Mouse (Mus musculus) neural tube, embryonic 12.5 days (tissue): Measurements from ENCODE around the gene Zc3h15. TPM values are rescaled to one million over a fixed set of nuclear protein-coding genes. Genes with fewer than 3 reads are reported as not detected.
A peak's percentile ranks its signal among the peaks of the same experiment; 100 is the strongest.

ENCODE experiments used
- ATAC-seq: fragments of 200-750 bp; cut with Nextera tagmentation; 2 replicates; pipeline ENCODE4 v1.8.0; 2017; ENCODE audit warnings: low read depth, mild to moderate bottlenecking, moderate TSS enrichment, moderate library complexity; ENCODE audit not compliant: low FRiP score
- H3K27ac ChIP-seq: fragments of 300-500 bp; sonication (generic); 2 replicates; pipeline ENCODE4 v1.5.1; 2016
- H3K27me3 ChIP-seq: fragments of 300-500 bp; sonication (generic); replicated peaks from 2 replicates; pipeline ENCODE4 v1.6.1; 2016; ENCODE audit warnings: mild to moderate bottlenecking
- H3K36me3 ChIP-seq: fragments of 300-500 bp; sonication (generic); 2 replicates; pipeline ENCODE4 v1.6.1; 2016; ENCODE audit warnings: mild to moderate bottlenecking
- H3K4me1 ChIP-seq: fragments of 300-500 bp; sonication (generic); 2 replicates; pipeline ENCODE4 v1.6.1; 2016
- H3K4me2 ChIP-seq: fragments of 300-500 bp; sonication (generic); replicated peaks from 2 replicates; pipeline ENCODE4 v1.6.1; 2016; ENCODE audit warnings: mild to moderate bottlenecking
- H3K4me3 ChIP-seq: fragments of 300-500 bp; sonication (generic); 2 replicates; pipeline ENCODE4 v1.5.1; 2016
- H3K9ac ChIP-seq: fragments of 300-500 bp; sonication (generic); 2 replicates; pipeline ENCODE4 v1.6.1; 2016; ENCODE audit warnings: mild to moderate bottlenecking
- H3K9me3 ChIP-seq: fragments of 300-500 bp; sonication (generic); 2 replicates; pipeline ENCODE4 v1.6.1; 2016; ENCODE audit warnings: mild to moderate bottlenecking
- WGBS: fragments of 180-500 bp; shearing (Covaris S2); methylation state at CpG from one replicate; pipeline ENCODE4 v1.1.7; 2016; 5-methylcytosine and 5-hydroxymethylcytosine counted together
- polyA plus RNA-seq: library from polyadenylated mRNA; unstranded; fragments of >200 nt; fragmentation: Nextera tagmentation; extraction: Ambion mirVana; gene quantifications from 2 replicates; pipeline ENCODE4 v1.2.1, GENCODE M21; 2016

Zc3h15 gene
- polyA plus RNA-seq, 1 experiment from 2014 or later, result 175 TPM

- Histone ChIP-seq H3K4me1 (no peaks in the 10 kb centered on the region; the same call in 1 of the 2 replicates), H3K4me2 (no peak overlapping the region), H3K9ac (no peak overlapping the region), H3K4me3 (no peak overlapping the region), H3K9me3 (no peaks in the 10 kb centered on the region), H3K27me3 (no peaks in the 10 kb centered on the region), H3K27ac (no peak overlapping the region), H3K36me3 (no peaks in the 10 kb centered on the region)
- 62% methylated on average over 5 of the region's 5 CpGs for WGBS
- ATAC-seq, result no peak
These were observed 31.4 kb downstream of the Zc3h15 start for GRCm38 (mm10) chr2:83675681-83676080.

- WGBS, result 89% methylated on average over 4 of the region's 4 CpGs
These were observed 32.1 kb downstream of the Zc3h15 start for GRCm38 (mm10) chr2:83676226-83676870.

GRCm38 (mm10) chr2:83681332-83681731 is 37.1 kb downstream of the Zc3h15 start:
- Histone ChIP-seq H3K4me1 (peaks cover 10% of the 10 kb centered on the region; the same call in 1 of the 2 replicates), H3K9me3 (no peaks in the 10 kb centered on the region), H3K4me2 (peak overlapping the region; percentile 25; the same call in 1 of the 2 replicates), H3K9ac (no peak overlapping the region), H3K36me3 (no peaks in the 10 kb centered on the region), H3K27me3 (no peaks in the 10 kb centered on the region), H3K27ac (no peak overlapping the region), H3K4me3 (no peak overlapping the region)
- ATAC-seq, result peak; percentile 80
- 40% methylated on average over 8 of the region's 8 CpGs for WGBS

More at GRCm38 (mm10) chr2:83676226-83676870, 32.1 kb downstream of the Zc3h15 start:
- Histone ChIP-seq H3K27me3 (no peaks in the 10 kb centered on the region), H3K9ac (no peak overlapping the region), H3K27ac (no peak overlapping the region), H3K4me1 (peaks cover 6% of the 10 kb centered on the region; the same call in 1 of the 2 replicates), H3K9me3 (no peaks in the 10 kb centered on the region), H3K4me3 (no peak overlapping the region), H3K36me3 (no peaks in the 10 kb centered on the region), H3K4me2 (no peak overlapping the region)
- ATAC-seq, result no peak

GRCm38 (mm10) chr2:83681785-83682184 is 37.5 kb downstream of the Zc3h15 start:
- Histone ChIP-seq H3K9me3 (no peaks in the 10 kb centered on the region), H3K9ac (no peak overlapping the region), H3K27me3 (no peaks in the 10 kb centered on the region), H3K4me3 (no peak overlapping the region), H3K4me1 (peaks cover 10% of the 10 kb centered on the region; the same call in 1 of the 2 replicates), H3K36me3 (no peaks in the 10 kb centered on the region), H3K4me2 (0 out of 2 replicates have a peak overlapping the region, but pooled peaks have one; percentile 25), H3K27ac (no peak overlapping the region)
- WGBS, result 12% methylated on average over 6 of the region's 6 CpGs
- ATAC-seq, result peak; percentile 90

- Histone ChIP-seq H3K4me2 (no peak overlapping the region), H3K4me1 (peaks cover 10% of the 10 kb centered on the region; the same call in 1 of the 2 replicates), H3K36me3 (no peaks in the 10 kb centered on the region), H3K9ac (no peak overlapping the region), H3K27ac (no peak overlapping the region), H3K4me3 (no peak overlapping the region), H3K27me3 (no peaks in the 10 kb centered on the region), H3K9me3 (no peaks in the 10 kb centered on the region)
- WGBS, result 19% methylated on average over 8 of the region's 8 CpGs
- ATAC-seq, result peak; percentile 37
These were observed 38.0 kb downstream of the Zc3h15 start for GRCm38 (mm10) chr2:83682282-83682681.

- Histone ChIP-seq H3K4me3 (no peak overlapping the region), H3K9me3 (peaks cover 7% of the 10 kb centered on the region; the same call in 1 of the 2 replicates), H3K9ac (no peak overlapping the region), H3K4me2 (no peak overlapping the region), H3K27ac (no peak overlapping the region), H3K27me3 (no peaks in the 10 kb centered on the region), H3K36me3 (no peaks in the 10 kb centered on the region), H3K4me1 (peaks cover 10% of the 10 kb centered on the region; the same call in 1 of the 2 replicates)
- WGBS, result 78% methylated on average over 9 of the region's 9 CpGs
- ATAC-seq, result no peak
These were observed 39.7 kb downstream of the Zc3h15 start for GRCm38 (mm10) chr2:83683731-83684519.

- 87% methylated on average over 8 of the region's 8 CpGs for WGBS
- Histone ChIP-seq H3K36me3 (no peaks in the 10 kb centered on the region), H3K27ac (no peak overlapping the region), H3K27me3 (no peaks in the 10 kb centered on the region), H3K9ac (no peak overlapping the region), H3K4me1 (peaks cover 10% of the 10 kb centered on the region; the same call in 1 of the 2 replicates), H3K4me2 (no peak overlapping the region), H3K9me3 (peaks cover 11% of the 10 kb centered on the region; the same call in 1 of the 2 replicates), H3K4me3 (no peak overlapping the region)
- ATAC-seq, result no peak
These were observed 40.5 kb downstream of the Zc3h15 start for GRCm38 (mm10) chr2:83684691-83685090.

GRCm38 (mm10) chr2:83690372-83690771 is 46.1 kb downstream of the Zc3h15 start:
- Histone ChIP-seq H3K9me3 (peaks cover 11% of the 10 kb centered on the region; the same call in 1 of the 2 replicates), H3K36me3 (no peaks in the 10 kb centered on the region), H3K4me3 (no peak overlapping the region), H3K27me3 (no peaks in the 10 kb centered on the region), H3K27ac (no peak overlapping the region), H3K9ac (no peak overlapping the region), H3K4me2 (no peak overlapping the region), H3K4me1 (peaks cover 12% of the 10 kb centered on the region)
- no peak for ATAC-seq
- 73% methylated on average over 2 of the region's 2 CpGs for WGBS

GRCm38 (mm10) chr2:83692651-83693545 is 48.7 kb downstream of the Zc3h15 start:
- no peak for ATAC-seq
- Histone ChIP-seq H3K36me3 (no peaks in the 10 kb centered on the region), H3K4me1 (peaks cover 12% of the 10 kb centered on the region), H3K4me3 (no peak overlapping the region), H3K9ac (no peak overlapping the region), H3K27me3 (no peaks in the 10 kb centered on the region), H3K4me2 (no peak overlapping the region), H3K9me3 (peaks cover 11% of the 10 kb centered on the region; the same call in 1 of the 2 replicates), H3K27ac (no peak overlapping the region)
- WGBS, result 23% methylated on average over 10 of the region's 10 CpGs

GRCm38 (mm10) chr2:83694061-83694460 is 49.8 kb downstream of the Zc3h15 start:
- Histone ChIP-seq H3K9me3 (peaks cover 4% of the 10 kb centered on the region; the same call in 1 of the 2 replicates), H3K4me2 (no peak overlapping the region), H3K4me3 (no peak overlapping the region), H3K4me1 (peaks cover 12% of the 10 kb centered on the region), H3K9ac (no peak overlapping the region), H3K27ac (no peak overlapping the region), H3K27me3 (no peaks in the 10 kb centered on the region), H3K36me3 (no peaks in the 10 kb centered on the region)
- 85% methylated on average over 7 of the region's 7 CpGs for WGBS
- no peak for ATAC-seq

GRCm38 (mm10) chr2:83695345-83696247 is 51.4 kb downstream of the Zc3h15 start:
- no peak overlapping the region for H3K27ac ChIP-seq
- H3K9ac ChIP-seq, result no peak overlapping the region
- peaks cover 12% of the 10 kb centered on the region for H3K4me1 ChIP-seq
- WGBS, result 86% methylated on average over 11 of the region's 11 CpGs
- H3K4me2 ChIP-seq, result no peak overlapping the region
- ATAC-seq, result no peak
- no peak overlapping the region for H3K4me3 ChIP-seq
- H3K36me3 ChIP-seq, result no peaks in the 10 kb centered on the region
- H3K27me3 ChIP-seq, result no peaks in the 10 kb centered on the region
- H3K9me3 ChIP-seq, result no peaks in the 10 kb centered on the region
